Mouse (Mus musculus) ovary, postnatal 36 days (tissue): Measurements from ENCODE around the gene Fubp1.
"Not testable (repeated sequence)": the region's sequence is repeated elsewhere in the genome, so short reads cannot be mapped to it uniquely, and the experiment has no call there.

ENCODE experiments used
- DNase-seq: peaks from one replicate; pipeline ENCODE4 v3.0.0; 2022; ENCODE audit warnings: low spot score, mixed read lengths

Fubp1 gene

DNA sequence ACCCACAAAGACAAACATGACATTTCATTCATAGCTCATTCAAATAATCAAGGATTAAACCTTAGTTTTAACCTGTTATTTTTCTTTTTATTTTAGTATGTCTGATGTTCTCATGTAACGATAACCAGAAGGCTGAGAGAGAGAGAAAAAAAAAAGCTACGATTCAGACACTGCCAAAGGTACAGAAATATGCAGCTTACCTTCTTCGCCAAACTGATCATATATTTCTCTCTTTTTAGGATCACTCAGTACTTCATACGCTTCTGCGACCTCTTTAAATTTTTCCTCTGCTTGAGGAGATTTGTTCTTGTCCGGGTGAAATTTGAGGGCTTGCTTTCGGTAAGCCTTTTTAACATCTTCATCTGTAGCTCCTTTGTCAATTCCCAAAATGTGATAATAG is 17.0 kb upstream of the Fubp1 start:
- DNase-seq: no peak

DNA sequence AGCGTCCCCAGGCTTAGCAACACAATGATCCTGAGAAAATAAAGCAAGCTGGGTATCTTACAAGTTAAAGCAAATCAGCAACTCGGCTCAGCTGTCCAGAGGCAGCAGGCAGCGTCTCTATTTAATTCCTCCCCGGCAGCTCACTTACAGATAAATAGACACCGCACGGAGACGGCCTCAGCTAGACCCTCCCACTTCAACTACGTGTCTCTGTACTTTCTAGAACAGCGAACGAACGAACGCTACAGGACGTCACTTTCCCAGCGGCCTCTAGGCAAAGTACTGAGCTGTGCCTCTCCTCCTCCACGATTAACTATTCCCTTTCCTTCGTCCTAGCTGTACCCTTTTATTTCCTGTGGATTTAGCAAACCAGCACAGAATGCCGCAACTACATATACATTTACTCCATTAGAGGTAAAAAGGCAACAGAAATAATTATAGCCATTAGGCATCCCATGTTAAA is 16.6 kb upstream of the Fubp1 start:
- DNase-seq: peak; percentile 77

DNA sequence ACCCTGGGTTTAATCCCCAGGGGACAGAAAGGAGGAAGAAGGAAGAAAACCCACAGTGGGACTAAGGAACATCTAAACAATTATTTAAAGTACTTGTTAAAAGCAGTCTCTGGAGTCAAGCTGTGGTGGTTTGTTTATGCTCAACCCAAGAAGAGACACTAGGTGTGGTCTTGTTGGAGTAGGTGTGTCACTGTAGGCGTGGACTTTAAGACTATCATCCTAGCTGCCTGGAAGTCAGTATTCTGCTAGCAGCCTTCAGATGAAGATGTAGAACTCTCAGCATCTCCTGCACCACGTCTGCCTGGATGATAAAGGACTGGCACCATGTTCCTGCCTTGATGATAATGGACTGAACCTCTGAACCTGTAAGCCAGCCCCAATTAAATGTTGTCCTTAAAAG is 13.0 kb upstream of the Fubp1 start:
- DNase-seq: not testable (repeated sequence)

DNA sequence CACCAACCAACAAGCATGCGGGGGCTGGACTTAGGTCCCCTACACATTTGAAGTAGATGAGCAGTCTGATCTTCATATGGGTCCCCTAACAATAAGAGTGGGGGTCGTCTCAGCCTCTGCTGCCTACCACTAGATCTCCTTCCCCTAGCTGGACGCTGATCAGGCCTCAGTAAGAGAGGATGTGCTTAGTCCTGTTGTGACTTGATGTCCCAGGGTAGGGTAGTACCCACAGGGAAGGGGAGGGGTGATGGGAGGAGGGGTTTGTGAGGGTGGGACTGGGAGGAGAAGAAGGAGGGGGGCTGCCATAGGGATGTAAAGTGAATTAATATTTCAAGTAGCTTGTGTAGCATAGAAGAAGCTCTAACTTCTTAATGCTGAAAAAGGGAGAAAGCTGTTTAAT is 11.1 kb upstream of the Fubp1 start:
- DNase-seq: no peak

GRCm38 (mm10) chr3:152201181-152201580 is 9.0 kb upstream of the Fubp1 start:
- no peak for DNase-seq

- DNase-seq: no peak
These were observed 8.6 kb upstream of the Fubp1 start for GRCm38 (mm10) chr3:152201651-152202050.

- no peak for DNase-seq
These were observed 7.3 kb upstream of the Fubp1 start for GRCm38 (mm10) chr3:152202942-152203341.

- DNase-seq: no peak
These were observed 6.8 kb upstream of the Fubp1 start for GRCm38 (mm10) chr3:152203411-152203810.

GRCm38 (mm10) chr3:152203996-152204395 is 6.2 kb upstream of the Fubp1 start:
- DNase-seq: no peak

DNA sequence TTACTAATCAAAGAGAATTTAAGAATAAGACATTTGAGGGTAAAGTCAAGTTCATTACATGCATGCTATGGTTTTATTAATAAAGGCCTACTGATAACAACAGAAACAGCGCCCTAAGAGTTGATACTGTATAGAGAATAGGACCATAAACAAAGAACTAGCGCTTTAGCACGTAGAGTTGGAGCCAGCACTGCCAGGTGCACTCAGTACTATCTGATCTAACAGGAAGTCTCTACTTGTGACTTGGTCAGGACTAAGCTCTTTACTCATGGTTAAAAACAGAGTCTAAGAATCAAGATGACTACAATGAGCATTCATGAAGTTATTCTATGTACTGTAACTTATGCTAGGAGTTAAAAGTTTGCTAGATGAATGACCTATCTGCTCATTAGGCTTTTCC is 5.6 kb upstream of the Fubp1 start:
- DNase-seq: no peak

- DNase-seq: no peak
These were observed 3.1 kb upstream of the Fubp1 start for GRCm38 (mm10) chr3:152207156-152207555.

GRCm38 (mm10) chr3:152208096-152208885 is 1.9 kb upstream of the Fubp1 start:
- no peak for DNase-seq

- no peak for DNase-seq
These were observed 850 bp upstream of the Fubp1 start for GRCm38 (mm10) chr3:152209177-152209966.

GRCm38 (mm10) chr3:152210728-152211391 is 638 bp downstream of the Fubp1 start:
- DNase-seq: peak; percentile 73

DNA sequence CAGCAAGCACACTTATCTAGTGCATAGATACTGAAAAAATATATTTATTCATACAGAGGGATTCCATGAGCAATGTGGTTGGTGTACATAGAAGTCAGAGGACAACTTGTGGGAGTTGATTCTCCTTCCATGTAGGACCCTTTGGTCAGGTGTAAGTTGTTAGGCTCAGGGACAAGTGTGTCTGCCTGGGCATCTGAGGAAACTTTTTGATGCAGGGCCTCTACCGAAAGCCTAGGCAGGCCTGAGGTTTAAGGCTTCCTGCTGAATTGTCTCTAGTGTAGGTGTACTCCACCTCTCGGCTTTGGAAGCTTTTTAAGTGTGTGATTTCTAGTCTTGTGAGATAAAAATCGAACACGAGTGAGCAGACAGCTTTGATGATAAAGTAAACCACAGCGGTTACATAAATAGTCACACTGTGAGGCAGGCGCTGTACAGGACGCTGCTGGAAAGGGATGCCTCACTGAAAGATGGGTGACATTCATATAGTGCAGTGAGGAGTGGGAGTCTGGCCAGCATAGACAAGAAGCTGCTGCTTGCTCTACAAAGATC is 1.6 kb downstream of the Fubp1 start:
- DNase-seq: no peak

GRCm38 (mm10) chr3:152213416-152213815 is 3.2 kb downstream of the Fubp1 start:
- no peak for DNase-seq

GRCm38 (mm10) chr3:152224918-152225317 is 14.7 kb downstream of the Fubp1 start:
- no peak for DNase-seq

DNA sequence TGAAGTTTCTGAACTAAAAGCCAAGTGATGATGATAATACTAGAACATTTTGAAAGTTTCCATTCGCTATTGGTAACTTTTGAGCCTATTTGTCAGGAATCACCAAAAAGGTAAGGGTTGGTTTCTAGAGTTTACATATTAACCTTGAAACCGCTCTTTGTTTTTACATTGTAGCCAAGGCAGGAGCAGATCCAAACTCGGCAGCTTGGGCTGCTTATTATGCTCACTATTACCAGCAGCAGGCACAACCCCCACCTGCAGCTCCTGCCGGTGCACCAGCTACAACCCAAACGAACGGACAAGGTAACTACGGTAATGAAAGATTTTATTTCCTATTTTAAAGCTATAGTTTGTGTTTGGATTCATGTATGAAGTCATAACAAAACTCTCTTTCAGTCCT is 15.7 kb downstream of the Fubp1 start:
- DNase-seq: no peak

GRCm38 (mm10) chr3:152228843-152229242 is 18.6 kb downstream of the Fubp1 start:
- no peak for DNase-seq

DNA sequence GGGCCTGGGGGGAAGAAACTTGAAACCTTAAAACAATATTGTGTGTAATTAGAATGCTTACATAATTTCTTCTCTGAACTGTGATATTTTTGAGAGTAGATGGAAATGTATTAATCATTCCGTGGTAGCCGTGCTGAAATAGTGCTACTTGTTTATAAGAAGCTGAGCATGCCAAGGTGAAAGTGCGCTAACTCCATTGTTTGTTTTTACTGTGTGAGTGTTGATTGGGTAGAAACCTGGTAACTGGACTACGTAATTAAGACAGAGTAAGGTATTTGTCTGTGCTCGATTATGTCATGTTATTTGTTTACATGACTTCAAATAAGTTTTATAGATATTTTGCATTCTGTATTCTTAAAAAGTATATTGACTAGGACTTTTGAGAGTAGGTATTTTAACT is 19.0 kb downstream of the Fubp1 start:
- no peak for DNase-seq

GRCm38 (mm10) chr3:152231333-152232100 is 21.3 kb downstream of the Fubp1 start:
- DNase-seq: no peak

GRCm38 (mm10) chr3:152235238-152235637 is 25.0 kb downstream of the Fubp1 start:
- DNase-seq: no peak
